Mouse (Mus musculus) spleen, postnatal 36 days (tissue): ENCODE measurements around the gene 2210418O10Rik.
"Not testable (repeated sequence)": the region's sequence is repeated elsewhere in the genome, so short reads cannot be mapped to it uniquely, and the experiment has no call there.

ENCODE experiments used
- DNase-seq, 2 experiments: peaks; one replicate each; pipeline ENCODE4 v3.0.0; 2022; ENCODE audit warnings: low spot score in 2 of 2, mixed read lengths in 1 of 2

Gene 2210418O10Rik

DNA sequence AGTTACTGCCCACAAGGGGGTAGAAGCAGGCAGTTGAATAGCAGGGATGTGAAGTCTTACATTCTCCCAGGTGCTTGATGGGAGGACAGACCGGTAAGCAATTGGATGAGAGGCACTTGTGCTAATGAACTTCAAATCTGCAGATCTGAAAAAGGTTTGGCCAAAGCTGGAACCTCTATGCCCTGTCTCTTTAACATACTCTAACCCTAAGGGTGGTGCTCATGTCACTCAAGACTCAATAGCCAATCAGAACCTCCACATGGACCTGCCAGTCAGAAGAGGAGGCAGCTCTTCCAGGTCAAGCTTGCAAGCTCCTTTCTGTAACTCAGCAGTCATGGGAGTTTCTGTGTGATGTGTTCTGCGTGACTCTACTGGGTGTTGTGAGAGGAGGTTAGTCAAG, at the start of gene 2210418O10Rik:
Gene 2210418O10Rik (plus strand): TSS at position 301 of the 400 bp plus-strand sequence.
- DNase-seq = not testable (repeated sequence)

DNA sequence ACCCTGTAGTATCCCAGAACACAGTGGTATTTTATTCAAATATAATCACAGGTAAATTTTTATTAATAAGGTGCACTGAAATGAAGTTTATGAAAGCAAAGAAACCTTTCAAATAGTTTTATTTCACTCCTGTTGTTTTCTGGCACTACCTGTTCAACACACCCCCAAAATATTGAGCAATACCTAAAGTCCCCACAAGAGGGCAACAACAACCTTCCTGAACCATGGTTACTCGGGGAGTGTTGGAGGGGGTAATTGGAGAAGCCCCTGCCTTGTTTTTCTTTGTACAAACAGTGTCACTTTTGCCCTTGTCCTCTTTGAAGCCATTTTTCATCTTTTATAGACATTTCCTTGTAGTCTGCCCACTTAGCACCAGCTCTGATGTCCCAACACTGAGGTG, 22.1 kb downstream of the 2210418O10Rik start:
- not testable (repeated sequence) for DNase-seq
